Mouse (Mus musculus) hematopoietic stem cell, adult 5-6 weeks (primary cell): ENCODE data around the gene Lgr6. TPM values are rescaled to one million over a fixed set of nuclear protein-coding genes. Genes with fewer than 3 reads are reported as not detected.

ENCODE experiments used
- ATAC-seq, 2 experiments: fragments of 125-278 bp in 1 of 2; replicated peaks in 1 of 2; 2 replicates each; pipeline ENCODE4 v1.8.0; 2016 to 2017; ENCODE audit warnings: inconsistent platforms in 2 of 2, mild to moderate bottlenecking in 2 of 2, moderate number of reproducible peaks in 2 of 2, low read depth in 1 of 2, moderate TSS enrichment in 1 of 2; ENCODE audit not compliant: low FRiP score in 2 of 2, poor library complexity in 2 of 2, severe bottlenecking in 2 of 2, insufficient read depth in 1 of 2, low TSS enrichment in 1 of 2
- total RNA-seq: library from RNA; stranded (forward); fragments of 172-1452, 232-1000 nt; gene quantifications from 2 replicates; pipeline ENCODE4 v1.2.3, GENCODE M21; 2017

Gene Lgr6
- total RNA-seq, 1 experiment from 2014 or later: not detected

- ATAC-seq: no peak
These were observed 155.1 kb downstream of the Lgr6 start for GRCm38 (mm10) chr1:134949946-134950345.

- ATAC-seq: no peak
These were observed 157.5 kb downstream of the Lgr6 start for GRCm38 (mm10) chr1:134947590-134947989.

- ATAC-seq: no peak
These were observed 162.2 kb downstream of the Lgr6 start for GRCm38 (mm10) chr1:134942898-134943297.

GRCm38 (mm10) chr1:134940863-134941262 lies 164.2 kb downstream of the Lgr6 start:
- ATAC-seq: no peak

GRCm38 (mm10) chr1:134938233-134938632 lies 166.8 kb downstream of the Lgr6 start:
- no peak for ATAC-seq

GRCm38 (mm10) chr1:134936335-134936734 lies 168.7 kb downstream of the Lgr6 start:
- no peak for ATAC-seq

Other genes with a start within 250 kb of the Lgr6 start
- 7.9 and 9.3 TPM in 2 replicates for gene Ppp1r12b, start 149.3 kb downstream of the Lgr6 start, total RNA-seq
- 16.5 and 23.0 TPM in 2 replicates for gene Ube2t, start 142.7 kb downstream of the Lgr6 start, total RNA-seq
- gene Ptpn7, start 27.4 kb upstream of the Lgr6 start, total RNA-seq: 78.6 and 80.0 TPM in 2 replicates
- gene Arl8a, start 41.5 kb upstream of the Lgr6 start, total RNA-seq: 22.3 and 24.4 TPM in 2 replicates
- gene Gpr37l1, start 62.4 kb upstream of the Lgr6 start, total RNA-seq: not detected in 2 replicates
- not detected in 2 replicates for gene Elf3, start 153.3 kb upstream of the Lgr6 start, total RNA-seq
- gene Rnpep, start 178.8 kb upstream of the Lgr6 start, total RNA-seq: 31.6 and 57.2 TPM in 2 replicates
- gene Timm17a, start 208.5 kb upstream of the Lgr6 start, total RNA-seq: 25.2 and 42.1 TPM in 2 replicates
- not detected in 2 replicates for gene Lmod1, start 219.5 kb upstream of the Lgr6 start, total RNA-seq